Mouse (Mus musculus): ENCODE measurements around the gene Zfp697.

The Zfp697 gene

DNA sequence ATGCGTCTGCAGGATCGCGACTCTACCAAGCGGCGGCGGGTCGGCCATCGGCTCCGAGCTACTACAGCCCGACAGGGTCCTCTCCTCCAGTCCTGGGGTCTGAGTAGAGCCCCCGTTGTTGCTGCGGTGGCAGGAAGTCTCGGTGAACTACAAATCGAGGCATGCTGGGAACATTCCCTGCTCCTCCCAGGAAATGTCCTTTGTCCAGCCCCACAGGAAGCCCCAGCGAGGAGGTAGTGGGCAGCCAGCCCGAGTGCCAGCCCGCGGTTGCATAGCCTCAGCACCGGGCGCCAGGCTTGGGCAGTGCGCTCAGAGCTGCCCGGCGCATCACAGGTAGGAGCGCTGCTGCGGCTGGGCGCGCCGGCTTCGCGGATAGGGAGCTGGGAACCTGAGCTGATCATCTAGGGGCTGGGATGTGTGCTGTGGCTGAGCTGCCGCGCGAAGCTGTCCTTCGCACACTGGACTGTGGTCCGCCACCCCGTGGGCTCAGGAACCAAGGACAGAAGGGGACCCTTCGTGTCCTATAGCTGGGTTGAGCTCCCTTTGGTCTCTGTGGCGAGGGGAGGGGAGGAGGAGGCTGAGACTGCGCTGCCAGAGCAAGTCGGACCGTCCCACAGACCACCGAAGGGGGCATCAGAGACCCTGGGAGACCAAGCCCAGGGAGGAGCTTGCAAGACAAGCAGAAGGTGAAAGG, at the start of gene Zfp697:
Gene Zfp697 (plus strand): TSS at position 216 of the 694 bp plus-strand sequence.
- DNase-seq (ENCODE audit: low read depth, low spot score), result peak; percentile 61

DNA sequence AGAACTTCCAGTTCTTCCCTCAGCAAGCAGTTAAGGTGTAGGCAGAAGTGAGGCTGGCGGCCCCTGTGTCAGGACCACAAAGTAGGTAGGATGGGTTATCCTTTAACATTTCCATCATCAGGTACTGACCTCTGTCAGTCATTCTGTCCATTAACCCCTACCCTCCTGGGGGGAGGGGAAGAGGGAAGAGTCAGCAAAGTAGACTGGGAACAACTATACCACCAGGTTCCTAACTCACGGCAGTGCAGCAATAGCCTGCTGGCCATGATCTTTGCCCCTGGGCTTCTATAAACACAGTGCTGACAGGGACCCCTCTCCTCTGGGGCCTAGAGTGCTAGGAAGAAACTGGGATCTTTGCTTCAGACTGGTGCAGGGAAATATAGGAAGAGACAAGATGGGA, 48.3 kb upstream of the Zfp697 start:
- DNase-seq (ENCODE audit: low read depth, low spot score), result no peak

DNA sequence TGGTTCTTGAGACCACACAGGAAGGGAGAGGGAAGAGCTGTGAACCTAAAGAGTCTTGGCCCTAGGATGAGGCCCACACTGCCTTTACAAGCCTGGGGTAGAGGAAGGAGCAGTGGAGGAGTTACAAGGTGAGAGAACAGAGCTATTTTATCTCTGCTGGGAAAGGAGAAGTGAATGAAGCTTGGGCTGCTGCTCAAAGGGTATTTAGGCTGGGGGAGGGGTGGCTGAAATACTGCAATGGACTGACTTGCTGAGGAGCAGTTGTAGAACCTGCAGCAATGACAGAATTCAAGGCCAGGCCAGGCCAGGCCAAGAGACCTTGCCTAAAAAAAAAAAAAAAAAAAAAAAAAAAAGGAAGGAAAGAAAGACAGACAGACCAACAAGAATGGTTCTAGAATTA, 46.9 kb upstream of the Zfp697 start:
- no peak for DNase-seq (ENCODE audit: low read depth, low spot score)

DNA sequence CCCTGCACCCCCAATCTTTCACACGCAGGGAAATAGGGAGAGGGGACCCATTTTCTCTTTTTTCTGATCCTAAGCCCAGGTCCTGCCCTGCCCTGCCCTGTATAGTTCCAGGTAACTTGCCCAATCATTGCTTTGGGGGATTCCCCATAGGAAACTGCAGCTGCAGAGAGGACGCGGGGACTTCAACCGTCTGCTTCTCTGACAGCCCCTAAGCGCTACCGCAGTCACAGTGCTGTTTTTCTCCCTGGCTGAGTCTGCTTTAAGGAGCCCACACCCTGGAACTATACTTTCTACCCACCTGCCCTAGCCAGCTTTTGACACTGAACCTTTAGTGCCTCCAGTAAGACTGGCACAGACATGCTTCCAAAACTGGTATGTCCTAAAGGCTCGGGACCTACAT, 46.4 kb upstream of the Zfp697 start:
- no peak for DNase-seq (ENCODE audit: low read depth, low spot score)

DNA sequence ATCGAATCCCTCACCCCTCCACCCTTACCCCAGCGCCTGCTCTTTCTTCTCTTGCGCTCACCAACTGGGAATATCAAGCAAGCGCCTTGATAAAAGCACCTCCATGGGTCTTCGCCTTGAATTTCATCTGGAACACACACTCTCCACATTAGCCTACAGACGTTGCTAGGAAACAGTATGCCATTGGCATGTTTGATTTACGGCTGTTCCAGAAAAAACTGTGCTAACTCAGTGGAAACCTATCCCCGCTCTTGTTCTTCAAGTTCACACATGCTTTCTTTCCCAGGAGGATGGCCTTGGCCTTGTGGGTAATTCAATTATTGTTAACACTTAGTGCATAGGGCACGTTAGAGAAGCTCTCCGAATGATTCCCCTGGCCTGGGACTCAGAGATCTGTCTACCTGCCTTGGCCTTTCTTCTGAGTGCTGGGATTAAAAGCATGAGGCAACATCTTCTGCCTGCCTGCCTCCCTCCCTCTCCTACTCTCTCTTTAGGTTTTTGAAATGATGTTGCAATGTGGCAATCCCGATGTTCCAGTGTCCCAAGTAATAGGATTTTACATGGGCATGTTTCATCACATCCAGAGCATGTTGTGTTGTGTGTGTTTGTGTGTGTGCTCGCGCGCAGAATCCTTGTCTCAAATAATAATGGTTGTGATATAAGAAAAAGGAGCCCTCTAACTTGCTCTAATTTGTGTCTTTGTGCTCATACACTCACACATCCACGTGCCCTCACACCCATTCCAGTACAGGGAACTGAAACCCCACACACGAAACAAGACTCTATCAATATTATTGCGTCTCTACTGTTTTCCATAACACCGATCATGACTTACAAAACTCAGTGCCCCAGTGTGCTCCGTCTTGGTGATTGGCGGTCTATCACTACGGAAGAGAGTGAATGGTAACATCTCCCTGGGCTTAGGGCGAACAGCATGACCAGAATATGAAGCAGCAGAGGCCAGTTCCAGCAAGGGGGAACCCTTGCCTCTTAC, 45.3 kb upstream of the Zfp697 start:
- DNase-seq (ENCODE audit: low read depth, low spot score), result no peak

DNA sequence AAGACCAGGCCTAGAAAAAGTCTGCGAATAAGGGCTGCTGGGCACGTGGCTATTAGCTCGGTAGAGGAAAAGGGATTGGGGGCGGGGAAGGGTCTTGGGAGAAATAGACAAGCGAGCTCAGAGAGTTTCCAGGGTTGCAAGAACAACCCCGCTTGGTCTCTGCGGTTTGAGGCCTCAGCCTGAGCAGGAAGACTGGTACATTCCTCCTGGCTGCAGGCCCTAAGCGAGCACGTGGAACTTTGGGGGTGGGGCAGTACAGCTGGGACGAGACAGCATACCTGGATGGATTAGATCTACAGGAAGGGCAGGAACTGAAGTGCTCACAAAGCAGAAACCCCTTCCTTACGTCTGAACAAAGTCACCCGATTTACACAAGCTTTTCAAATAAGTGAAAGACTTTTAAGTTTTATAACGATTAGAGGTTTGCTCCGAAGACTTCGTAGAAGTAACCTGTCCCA, 43.6 kb upstream of the Zfp697 start:
- DNase-seq (ENCODE audit: low read depth, low spot score), result peak; percentile 75

DNA sequence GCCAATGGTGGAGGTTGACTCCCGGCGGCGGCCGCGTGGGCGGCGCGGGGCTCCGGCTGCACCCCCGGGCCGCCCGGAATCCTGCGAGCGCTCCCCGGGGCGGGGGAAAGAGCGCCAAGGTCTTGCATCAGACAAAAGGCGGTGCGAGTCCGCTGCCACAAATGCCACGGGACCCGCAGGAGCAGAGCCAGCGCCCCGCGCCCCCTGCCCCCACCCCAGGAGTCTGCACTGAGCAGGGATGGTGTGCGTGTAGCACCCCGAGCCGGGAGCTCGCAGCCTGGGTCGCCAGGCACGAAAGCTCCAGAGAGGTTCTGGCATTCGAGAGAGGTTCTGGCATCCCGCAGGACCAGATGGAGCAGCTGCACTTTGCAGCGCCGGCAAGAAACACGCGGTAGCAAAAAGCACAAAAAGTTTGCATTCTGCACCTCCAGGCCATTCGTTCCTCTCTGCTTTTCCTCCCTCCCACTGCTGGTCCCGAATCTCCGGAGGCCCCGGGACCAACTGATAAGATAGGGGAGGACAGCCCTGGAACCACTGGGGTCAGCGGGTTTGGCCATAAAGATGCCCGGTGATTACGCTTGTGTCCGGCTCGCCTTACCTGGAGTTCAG, 43.1 kb upstream of the Zfp697 start:
- DNase-seq (ENCODE audit: low read depth, low spot score), result peak; percentile 53

DNA sequence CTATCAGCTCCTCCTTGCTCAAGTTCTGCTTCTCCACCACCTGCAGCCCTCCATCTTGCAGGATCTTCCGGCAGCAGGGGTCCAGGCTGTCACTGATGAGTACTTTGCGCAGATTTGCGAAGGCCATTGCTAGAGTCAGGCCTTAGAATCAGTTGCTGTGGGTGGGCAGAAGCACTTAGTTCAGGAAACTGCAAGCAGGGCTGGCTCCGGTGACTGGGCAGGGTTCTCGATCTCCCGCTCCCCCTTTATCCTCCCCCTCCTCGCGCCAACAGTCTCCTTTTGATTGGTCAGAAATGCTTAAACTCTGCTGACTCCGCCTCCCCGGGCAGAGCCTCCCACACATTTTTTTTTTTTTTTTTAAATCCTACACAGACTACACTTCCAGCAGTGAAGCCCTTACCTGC, 42.6 kb upstream of the Zfp697 start, which contains the start of gene Phgdh:
Gene Phgdh (minus strand): TSS at position 285 of the 404 bp plus-strand sequence.
- DNase-seq (ENCODE audit: low read depth, low spot score), result peak; percentile 90

DNA sequence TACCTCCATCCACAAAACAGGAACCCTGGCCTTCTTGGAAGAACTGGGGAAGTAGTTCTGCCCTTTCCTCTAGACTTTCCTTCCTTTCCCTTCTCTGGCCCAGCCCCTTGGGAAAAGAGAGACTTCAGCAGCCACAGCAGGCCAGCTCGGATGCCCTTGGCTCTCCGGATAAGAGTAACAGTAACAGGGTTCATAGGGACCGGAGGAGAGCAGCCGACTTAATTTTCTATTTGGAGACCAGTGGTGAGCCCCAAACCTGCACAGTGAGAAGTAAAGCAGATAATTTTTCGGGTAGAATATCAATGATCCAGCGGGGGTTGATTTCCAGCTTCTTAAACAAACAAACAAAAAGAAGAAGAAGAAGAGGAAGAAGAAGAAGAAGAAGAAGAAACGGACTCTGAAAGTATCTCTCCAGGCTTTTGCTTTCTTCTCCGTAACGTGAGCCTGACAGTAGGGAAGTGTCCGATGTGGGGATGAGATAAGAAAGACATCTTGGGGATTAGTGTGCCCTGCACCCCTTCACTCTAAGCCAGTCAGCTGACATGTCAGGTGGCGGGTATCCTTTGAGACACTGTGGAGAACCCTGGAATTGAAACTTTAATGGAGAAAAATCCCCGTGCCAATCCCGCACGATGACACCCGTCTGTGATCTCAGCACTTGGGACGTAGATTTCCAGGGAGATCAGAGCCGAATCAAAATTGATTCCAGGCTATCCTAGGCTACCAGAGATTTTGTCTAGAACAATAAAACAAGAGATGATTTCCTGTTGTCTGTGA, 41.3 kb upstream of the Zfp697 start:
- no peak for DNase-seq (ENCODE audit: low read depth, low spot score)

DNA sequence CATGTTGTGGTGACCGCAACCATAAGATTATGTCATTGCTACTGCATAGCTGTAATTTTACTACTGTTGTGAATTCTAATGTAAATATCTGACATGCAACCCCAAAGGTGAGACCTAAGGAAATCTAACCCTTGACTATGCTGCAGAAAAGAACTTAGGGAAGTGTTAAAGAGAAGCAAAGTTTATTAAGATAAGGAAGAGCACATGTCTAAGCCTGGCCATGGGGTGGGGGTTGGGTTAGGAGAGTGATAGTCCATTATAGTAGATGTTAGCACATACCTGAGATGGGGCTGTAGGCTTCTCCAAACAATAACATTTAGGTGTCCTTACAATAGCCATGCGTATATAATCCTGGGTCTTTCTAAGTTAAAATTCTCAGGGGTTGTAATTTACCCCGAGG, 39.0 kb upstream of the Zfp697 start:
- DNase-seq (ENCODE audit: low read depth, low spot score), result no peak

DNA sequence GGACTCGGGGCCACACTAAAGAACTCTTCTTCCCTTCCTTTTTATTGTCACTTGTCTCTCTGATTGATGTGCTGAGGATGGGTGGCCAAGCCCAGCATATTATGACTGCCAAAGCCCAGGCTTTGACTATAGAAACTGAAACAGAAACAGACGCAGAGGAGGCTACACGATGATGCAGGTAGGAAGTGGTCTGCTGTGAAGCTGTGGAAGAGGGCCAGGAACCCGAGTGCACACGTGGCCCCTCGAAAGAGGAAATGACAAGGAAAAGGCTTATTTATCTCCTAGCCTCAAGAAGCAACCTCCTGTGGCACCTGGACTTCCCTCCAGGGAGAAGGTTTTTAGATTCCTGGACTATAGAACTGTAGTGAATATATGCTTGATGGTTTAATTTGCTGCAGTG, 34.2 kb upstream of the Zfp697 start:
- no peak for DNase-seq (ENCODE audit: low read depth, low spot score)

DNA sequence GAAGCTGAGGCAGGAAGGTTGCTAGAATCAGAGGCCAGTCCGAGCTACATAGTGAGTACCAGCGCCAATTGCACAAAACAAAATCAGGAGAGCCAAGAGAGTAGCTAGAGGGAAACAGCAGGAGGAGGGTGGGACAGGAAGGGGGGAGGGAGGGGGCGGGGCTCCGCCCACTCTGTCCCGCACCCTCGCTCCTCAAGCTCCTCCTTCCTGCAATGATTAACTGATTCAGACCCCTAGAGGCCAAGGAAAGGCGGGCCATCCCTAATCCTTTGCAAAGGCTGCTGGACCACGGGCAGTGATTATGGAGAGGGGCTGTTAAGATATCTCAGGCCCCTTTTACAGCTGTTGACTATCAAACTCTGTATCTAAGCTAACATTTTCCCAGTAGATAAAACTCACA, 33.6 kb upstream of the Zfp697 start:
- peak; percentile 89 for DNase-seq (ENCODE audit: low read depth, low spot score)

DNA sequence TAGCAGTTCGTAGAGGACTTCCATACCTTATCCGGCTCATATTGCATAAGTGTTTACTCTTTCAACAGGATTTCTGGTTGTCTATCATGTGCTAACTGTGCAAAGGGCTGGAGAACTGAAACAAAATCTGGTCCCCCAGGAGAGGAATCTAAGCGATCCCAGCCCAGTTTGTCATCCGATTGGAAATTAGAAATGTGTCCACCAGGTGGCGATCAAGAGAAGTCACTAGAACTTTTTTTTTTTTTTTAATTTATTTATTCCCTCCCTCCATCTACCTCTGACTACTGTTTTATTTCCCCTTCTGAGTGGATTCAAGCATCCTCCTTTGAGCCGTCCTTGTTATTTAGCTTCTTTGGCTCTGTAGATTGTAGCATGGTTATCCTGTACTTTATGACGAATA, 28.4 kb upstream of the Zfp697 start:
- peak; percentile 56 for DNase-seq (ENCODE audit: low read depth, low spot score)

DNA sequence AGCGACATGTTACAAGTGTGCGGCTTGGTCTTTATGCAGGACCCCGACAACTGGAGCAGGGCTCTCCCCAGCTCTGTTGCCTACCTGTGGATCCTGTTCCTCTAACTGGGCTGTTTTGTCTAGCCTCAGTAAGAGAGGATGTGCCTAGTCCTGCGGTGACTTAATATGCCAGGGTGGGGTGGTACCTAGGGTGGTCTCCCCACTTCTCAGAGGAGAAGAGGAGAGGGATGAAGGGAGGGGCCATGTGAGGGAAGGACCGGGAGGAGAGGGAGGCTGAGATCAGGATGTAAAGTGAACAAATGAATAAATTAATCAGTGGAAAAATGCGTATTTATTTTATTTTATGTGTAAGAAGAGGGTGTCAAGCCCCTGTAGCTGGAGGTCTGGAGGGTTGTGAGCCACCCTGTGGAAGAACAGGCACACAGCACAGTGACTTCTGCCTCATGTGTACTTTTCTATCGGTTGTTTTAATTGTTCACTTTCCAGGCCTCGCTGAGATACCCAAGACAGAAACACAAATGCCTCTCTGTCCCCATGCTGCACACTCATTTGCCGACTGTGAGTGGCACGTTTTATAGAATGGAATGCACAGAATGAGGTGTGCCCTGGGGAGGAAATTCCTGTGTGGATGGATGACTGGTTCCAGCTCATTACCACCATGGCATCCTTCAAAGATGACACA, 26.8 kb upstream of the Zfp697 start:
- DNase-seq (ENCODE audit: low read depth, low spot score), result peak; percentile 56

DNA sequence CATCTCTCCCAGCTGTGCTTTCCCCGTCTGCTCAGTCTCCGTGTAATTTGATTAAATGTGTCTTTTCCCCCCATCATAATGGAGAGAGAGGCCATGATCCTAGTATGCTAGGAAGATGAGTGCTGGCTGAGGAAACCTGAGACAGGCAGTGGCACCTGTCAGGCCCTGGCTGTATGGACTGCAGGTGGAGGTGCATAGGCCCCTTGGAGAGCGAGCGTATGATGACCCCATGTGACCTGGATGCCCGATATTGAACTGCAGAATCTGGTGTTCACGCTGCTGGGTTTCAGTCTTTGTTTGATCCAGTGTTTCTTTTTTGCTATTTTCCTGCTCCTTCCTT, 26.3 kb upstream of the Zfp697 start:
- no peak for DNase-seq (ENCODE audit: low read depth, low spot score)

DNA sequence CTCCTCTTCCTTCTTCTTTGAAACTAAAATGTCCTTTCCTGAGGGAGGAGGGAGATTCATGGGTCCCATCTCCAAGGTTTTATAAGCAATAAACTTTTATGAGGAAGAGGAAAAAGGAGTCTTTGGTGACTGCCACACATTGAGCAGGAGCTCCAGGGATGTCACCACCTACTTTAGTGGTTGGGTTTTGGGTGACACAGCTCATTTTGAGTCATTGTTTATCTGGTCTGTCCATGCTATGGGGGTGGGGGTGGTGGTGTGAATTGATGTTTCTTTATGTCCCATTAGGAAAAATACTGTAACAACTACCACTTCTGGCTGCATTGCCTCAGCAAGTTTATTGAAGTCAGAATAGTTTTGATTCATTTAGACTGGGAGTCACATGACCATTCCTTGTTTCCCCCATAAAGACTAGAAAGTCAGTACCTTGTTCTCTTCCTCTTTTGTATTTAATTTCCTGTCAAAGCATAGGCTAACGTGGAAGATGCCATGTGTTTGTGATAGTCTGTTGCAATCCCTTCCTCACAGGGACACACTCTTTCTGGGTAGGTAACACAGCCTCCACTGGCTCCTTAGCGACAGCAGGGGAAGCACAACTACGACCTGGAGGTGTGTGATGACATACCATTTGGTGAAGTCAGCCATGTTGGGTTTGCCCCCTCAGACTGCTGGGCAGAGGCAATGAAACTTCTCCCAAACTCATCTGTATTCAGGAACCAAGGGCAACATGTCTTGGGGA, 25.5 kb upstream of the Zfp697 start:
- no peak for DNase-seq (ENCODE audit: low read depth, low spot score)

DNA sequence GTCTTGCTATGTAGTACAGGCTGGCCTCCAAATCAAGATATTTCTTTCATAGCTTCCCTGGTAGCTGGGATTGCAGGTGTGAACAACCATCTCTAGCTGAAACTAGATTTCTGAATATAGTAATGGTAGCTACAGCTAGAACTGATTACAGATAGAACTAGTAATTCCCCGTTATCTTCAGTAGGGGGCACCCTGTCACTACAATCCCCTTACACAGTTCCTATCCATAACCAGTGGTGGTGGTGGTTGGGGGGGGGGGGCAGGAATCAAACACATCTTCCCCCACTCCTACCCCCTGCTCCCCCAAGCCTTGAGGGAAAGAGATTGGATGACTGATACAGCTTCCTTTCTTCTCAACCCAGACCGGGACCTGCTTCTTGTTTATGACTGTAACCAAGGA, 19.5 kb upstream of the Zfp697 start:
- peak; percentile 26 for DNase-seq (ENCODE audit: low read depth, low spot score)

DNA sequence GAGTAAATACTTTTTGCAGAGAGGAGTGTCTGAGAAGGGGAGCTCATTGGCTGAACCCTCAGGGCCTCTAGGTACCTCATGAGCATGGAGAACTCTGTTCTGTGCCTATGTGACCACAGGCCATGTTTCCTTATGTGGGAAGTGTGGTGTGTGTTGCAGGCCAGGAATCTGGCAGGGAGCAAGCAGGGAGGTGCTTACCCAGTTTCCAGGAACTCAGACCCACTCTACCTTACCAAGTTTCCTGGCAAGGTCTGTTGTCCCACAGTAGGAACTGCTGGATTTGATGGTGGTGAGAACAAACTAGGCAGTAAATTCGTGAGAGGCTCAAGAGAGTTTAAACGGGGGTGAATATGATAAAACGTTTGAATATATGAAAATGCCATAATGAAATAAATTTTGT, 16.2 kb upstream of the Zfp697 start:
- DNase-seq (ENCODE audit: low read depth, low spot score), result no peak

DNA sequence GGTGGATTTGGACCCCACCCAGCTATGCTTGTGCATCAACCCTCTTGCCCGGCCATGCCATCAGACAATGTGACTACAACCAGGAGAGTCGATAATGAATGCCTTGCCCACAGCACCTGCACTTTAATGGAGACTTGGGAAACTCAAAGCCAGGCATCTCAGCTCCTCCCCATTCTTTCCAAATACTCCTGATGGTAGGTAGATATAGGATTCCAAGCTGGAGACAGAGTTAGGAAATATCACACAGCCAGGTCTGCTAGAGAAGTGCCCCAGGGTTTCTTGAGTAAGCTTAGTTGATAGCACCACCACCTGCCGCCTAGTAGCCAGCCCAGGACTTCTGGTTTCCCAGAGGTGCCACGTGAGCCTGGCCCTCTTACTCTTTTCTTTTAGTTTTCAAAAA, 15.4 kb upstream of the Zfp697 start:
- no peak for DNase-seq (ENCODE audit: low read depth, low spot score)

DNA sequence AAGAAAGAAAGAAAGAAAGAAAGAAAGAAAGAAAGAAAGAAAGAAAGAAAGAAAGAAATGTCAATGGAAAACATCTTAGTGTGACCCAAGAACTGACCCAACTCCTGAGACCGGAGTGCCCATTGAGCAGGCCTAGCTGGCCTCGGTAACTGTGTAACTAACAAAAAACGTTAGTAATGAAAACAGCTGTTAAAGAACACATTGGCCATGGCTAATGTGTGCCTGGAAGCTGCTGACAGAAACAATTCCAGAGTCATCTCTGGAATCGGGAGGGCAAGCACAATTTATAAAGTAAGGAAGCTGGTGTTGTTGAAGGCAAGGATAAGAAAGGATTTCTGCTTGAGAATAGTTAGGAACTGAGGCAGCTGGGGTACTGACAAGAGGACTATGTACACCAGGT, 14.0 kb upstream of the Zfp697 start:
- DNase-seq (ENCODE audit: low read depth, low spot score), result no peak

All from R1 (cell line).